Mouse (Mus musculus): ENCODE results near the gene Ubap2l. TPM values are rescaled to one million over a fixed set of nuclear protein-coding genes. Genes with fewer than 3 reads are reported as not detected.

Ubap2l gene
- polyA plus RNA-seq, 1 experiment, result 77.5 TPM

DNA sequence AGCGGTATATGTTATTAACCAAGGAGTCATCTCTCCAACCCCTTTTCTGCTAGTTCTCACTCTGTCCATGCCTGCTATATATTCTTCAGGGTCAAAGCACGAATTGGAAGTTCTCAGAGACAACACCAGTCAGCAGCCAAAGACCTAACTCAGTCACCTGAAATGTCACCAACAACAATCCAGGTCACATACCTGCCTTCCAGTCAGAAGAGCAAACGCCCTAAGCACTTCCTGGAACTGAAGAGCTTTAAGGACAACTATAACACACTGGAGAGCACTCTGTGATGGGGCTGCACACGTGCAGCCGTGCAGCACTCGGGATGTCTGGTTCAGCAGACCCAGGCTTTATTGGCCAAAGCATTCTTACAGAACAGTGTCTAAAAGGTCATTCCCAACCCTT, 9.1 kb upstream of the Ubap2l start:
- H3ac ChIP-seq (ENCODE audit: control insufficient read depth, insufficient read length), result no peak overlapping the region
- peaks cover 34% of the 10 kb centered on the region for H3K36me3 ChIP-seq (ENCODE audit: control insufficient read depth, insufficient read depth)
- no peaks in the 10 kb centered on the region for H3K79me2 ChIP-seq (ENCODE audit: control insufficient read depth, insufficient read depth)
- no peaks in the 10 kb centered on the region for H3K27me3 ChIP-seq (ENCODE audit: control insufficient read depth, insufficient read depth, insufficient read length)
- TF ChIP-seq TCF3 (IDR thresholded peaks at IDR 0.05; ENCODE audit: insufficient read length, low read depth), result no peak
- TF ChIP-seq E2F4 (IDR thresholded peaks at IDR 0.05; ENCODE audit: insufficient read depth), result no peak
- no peak for TF ChIP-seq POLR2A (IDR thresholded peaks at IDR 0.05; ENCODE audit: insufficient read length, low read depth)
- no peak for TF ChIP-seq REST (IDR thresholded peaks at IDR 0.05; ENCODE audit: insufficient read depth, insufficient read length)
- TF ChIP-seq POLR2AphosphoS2 (IDR thresholded peaks at IDR 0.05; ENCODE audit: insufficient read length, low read depth), result no peak
- TF ChIP-seq CEBPB (IDR thresholded peaks at IDR 0.05; ENCODE audit: insufficient read depth, poor library complexity, severe bottlenecking), result no peak
- no peak for TF ChIP-seq MYOD1 (IDR thresholded peaks at IDR 0.05; ENCODE audit: control insufficient read depth in 1 of 3, insufficient read length in 2 of 3, low read depth in 2 of 3)
- TF ChIP-seq SRF (IDR thresholded peaks at IDR 0.05; ENCODE audit: control insufficient read depth, insufficient read length, low read depth), result no peak
- TF ChIP-seq USF1 (IDR thresholded peaks at IDR 0.05; ENCODE audit: low read depth), result no peak
- no peak for TF ChIP-seq MYOG (IDR thresholded peaks at IDR 0.05; ENCODE audit: control insufficient read depth in 1 of 3, insufficient read depth in 1 of 3, insufficient read length in 2 of 3, low read depth in 2 of 3)
- TF ChIP-seq TCF12 (IDR thresholded peaks at IDR 0.05; ENCODE audit: insufficient read depth, poor library complexity, severe bottlenecking), result no peak
- no peak overlapping the region for H3K4me2 ChIP-seq (ENCODE audit: low read depth)
- no peak overlapping the region for H3K4me3 ChIP-seq

- Histone ChIP-seq H3K4me2 (ENCODE audit: low read depth) (peak within 1 kb of the TSS; percentile 82), H3K36me3 (ENCODE audit: control insufficient read depth, insufficient read depth) (peaks cover 32% of the 10 kb centered on the region), H3ac (ENCODE audit: control insufficient read depth, insufficient read length) (peak within 1 kb of the TSS; percentile 85), H3K27me3 (ENCODE audit: control insufficient read depth, insufficient read depth, insufficient read length) (no peaks in the 10 kb centered on the region), H3K4me3 (peak within 1 kb of the TSS; percentile 96), H3K79me2 (ENCODE audit: control insufficient read depth, insufficient read depth) (peaks cover 81% of the 10 kb centered on the region)
- TF ChIP-seq SRF (IDR thresholded peaks at IDR 0.05; ENCODE audit: control insufficient read depth, insufficient read length, low read depth), result no peak
- no peak for TF ChIP-seq E2F4 (IDR thresholded peaks at IDR 0.05; ENCODE audit: insufficient read depth)
- TF ChIP-seq MYOG (IDR thresholded peaks at IDR 0.05; ENCODE audit: control insufficient read depth in 1 of 3, insufficient read depth in 1 of 3, insufficient read length in 2 of 3, low read depth in 2 of 3), result no peak
- no peak for TF ChIP-seq MYOD1 (IDR thresholded peaks at IDR 0.05; ENCODE audit: control insufficient read depth in 1 of 3, insufficient read length in 2 of 3, low read depth in 2 of 3)
- TF ChIP-seq POLR2AphosphoS2 (IDR thresholded peaks at IDR 0.05; ENCODE audit: insufficient read length, low read depth), result peak; percentile 66
- TF ChIP-seq TCF12 (IDR thresholded peaks at IDR 0.05; ENCODE audit: insufficient read depth, poor library complexity, severe bottlenecking), result no peak
- TF ChIP-seq POLR2A (IDR thresholded peaks at IDR 0.05; ENCODE audit: insufficient read length, low read depth), result peak; percentile 52
- no peak for TF ChIP-seq REST (IDR thresholded peaks at IDR 0.05; ENCODE audit: insufficient read depth, insufficient read length)
- no peak for TF ChIP-seq MAX (IDR thresholded peaks at IDR 0.05; ENCODE audit: low read depth)
Observed at GRCm38 (mm10) chr3:90051441-90052350, 732 bp downstream of the Ubap2l start, which contains the start of gene 4933434E20Rik. TSS of gene 4933434E20Rik (plus strand) at chr3:90051636.

- H3K4me2 ChIP-seq (ENCODE audit: low read depth), result peak overlapping the region; percentile 82
- no peak overlapping the region for H3ac ChIP-seq (ENCODE audit: control insufficient read depth, insufficient read length)
- H3K36me3 ChIP-seq (ENCODE audit: control insufficient read depth, insufficient read depth), result peaks cover 29% of the 10 kb centered on the region
- H3K4me3 ChIP-seq, result no peak overlapping the region
- TF ChIP-seq MYOG (IDR thresholded peaks at IDR 0.05; ENCODE audit: control insufficient read depth in 1 of 3, insufficient read depth in 1 of 3, insufficient read length in 2 of 3, low read depth in 2 of 3) (no peak), POLR2A (IDR thresholded peaks at IDR 0.05; ENCODE audit: insufficient read length, low read depth) (no peak), USF1 (IDR thresholded peaks at IDR 0.05; ENCODE audit: low read depth) (no peak), CEBPB (IDR thresholded peaks at IDR 0.05; ENCODE audit: insufficient read depth, poor library complexity, severe bottlenecking) (no peak), E2F4 (IDR thresholded peaks at IDR 0.05; ENCODE audit: insufficient read depth) (no peak), SRF (IDR thresholded peaks at IDR 0.05; ENCODE audit: control insufficient read depth, insufficient read length, low read depth) (no peak), MAX (IDR thresholded peaks at IDR 0.05; ENCODE audit: low read depth) (no peak), MYOD1 (IDR thresholded peaks at IDR 0.05; ENCODE audit: control insufficient read depth in 1 of 3, insufficient read length in 2 of 3, low read depth in 2 of 3) (no peak), POLR2AphosphoS2 (IDR thresholded peaks at IDR 0.05; ENCODE audit: insufficient read length, low read depth) (no peak), TCF12 (IDR thresholded peaks at IDR 0.05; ENCODE audit: insufficient read depth, poor library complexity, severe bottlenecking) (no peak), REST (IDR thresholded peaks at IDR 0.05; ENCODE audit: insufficient read depth, insufficient read length) (no peak), TCF3 (IDR thresholded peaks at IDR 0.05; ENCODE audit: insufficient read length, low read depth) (no peak)
- peaks cover 88% of the 10 kb centered on the region for H3K79me2 ChIP-seq (ENCODE audit: control insufficient read depth, insufficient read depth)
- no peaks in the 10 kb centered on the region for H3K27me3 ChIP-seq (ENCODE audit: control insufficient read depth, insufficient read depth, insufficient read length)
Observed at GRCm38 (mm10) chr3:90049691-90050090, 2.7 kb downstream of the Ubap2l start.

DNA sequence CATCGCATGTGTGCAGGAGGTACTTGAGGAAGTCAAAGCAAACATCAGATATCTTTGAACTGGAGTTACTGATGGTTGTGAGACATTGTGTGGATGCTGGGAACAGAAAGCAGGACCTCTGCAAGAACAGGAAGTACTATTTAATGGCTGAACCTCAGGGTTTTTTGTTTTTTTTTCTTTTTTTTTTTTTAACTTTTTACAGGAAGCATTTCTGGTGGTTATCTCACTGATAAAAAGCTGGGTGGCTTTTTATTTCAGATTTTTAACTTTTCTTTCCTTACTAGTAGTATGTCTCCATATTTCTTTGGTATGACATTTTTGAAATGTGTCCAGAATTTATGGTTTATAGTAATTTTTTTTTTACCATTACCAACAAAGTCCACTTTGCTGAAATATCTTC, 16.2 kb downstream of the Ubap2l start:
- Histone ChIP-seq H3K4me2 (ENCODE audit: low read depth) (no peak overlapping the region), H3K36me3 (ENCODE audit: control insufficient read depth, insufficient read depth) (peaks cover 88% of the 10 kb centered on the region), H3K4me3 (no peak overlapping the region), H3K79me2 (ENCODE audit: control insufficient read depth, insufficient read depth) (no peaks in the 10 kb centered on the region), H3ac (ENCODE audit: control insufficient read depth, insufficient read length) (no peak overlapping the region), H3K27me3 (ENCODE audit: control insufficient read depth, insufficient read depth, insufficient read length) (no peaks in the 10 kb centered on the region)
- no peak for TF ChIP-seq E2F4 (IDR thresholded peaks at IDR 0.05; ENCODE audit: insufficient read depth)
- no peak for TF ChIP-seq POLR2A (IDR thresholded peaks at IDR 0.05; ENCODE audit: insufficient read length, low read depth)
- TF ChIP-seq REST (IDR thresholded peaks at IDR 0.05; ENCODE audit: insufficient read depth, insufficient read length), result no peak
- TF ChIP-seq POLR2AphosphoS2 (IDR thresholded peaks at IDR 0.05; ENCODE audit: insufficient read length, low read depth), result no peak
- TF ChIP-seq MYOG (IDR thresholded peaks at IDR 0.05; ENCODE audit: control insufficient read depth in 1 of 3, insufficient read depth in 1 of 3, insufficient read length in 2 of 3, low read depth in 2 of 3), result no peak

Measured in myocyte (in vitro differentiated cells).